Mouse (Mus musculus): ENCODE measurements around the gene Casq2.

Casq2 gene

GRCm38 (mm10) chr3:102135389-102136113 lies 49.3 kb downstream of the Casq2 start:
- DNase-seq (ENCODE audit: low read depth, low spot score): no peak

- peak; percentile 18 for DNase-seq (ENCODE audit: low read depth, low spot score)
Measured at GRCm38 (mm10) chr3:102137158-102137557, 50.9 kb downstream of the Casq2 start.

GRCm38 (mm10) chr3:102138899-102139298 lies 52.7 kb downstream of the Casq2 start:
- no peak for DNase-seq (ENCODE audit: low read depth, low spot score)

- no peak for DNase-seq (ENCODE audit: low read depth, low spot score)
Measured at GRCm38 (mm10) chr3:102140606-102141005, 54.4 kb downstream of the Casq2 start.

GRCm38 (mm10) chr3:102141451-102141850 lies 55.2 kb downstream of the Casq2 start:
- DNase-seq (ENCODE audit: low read depth, low spot score): peak; percentile 51

GRCm38 (mm10) chr3:102141893-102142292 lies 55.7 kb downstream of the Casq2 start:
- DNase-seq (ENCODE audit: low read depth, low spot score): peak; percentile 74

- DNase-seq (ENCODE audit: low read depth, low spot score): no peak
Measured at GRCm38 (mm10) chr3:102142947-102143346, 56.7 kb downstream of the Casq2 start.

GRCm38 (mm10) chr3:102143536-102143935 lies 57.3 kb downstream of the Casq2 start:
- DNase-seq (ENCODE audit: low read depth, low spot score): no peak

GRCm38 (mm10) chr3:102144401-102144800 lies 58.2 kb downstream of the Casq2 start:
- no peak for DNase-seq (ENCODE audit: low read depth, low spot score)

GRCm38 (mm10) chr3:102145645-102146386 lies 59.6 kb downstream of the Casq2 start:
- DNase-seq (ENCODE audit: low read depth, low spot score): no peak

GRCm38 (mm10) chr3:102146428-102146827 lies 60.2 kb downstream of the Casq2 start:
- DNase-seq (ENCODE audit: low read depth, low spot score): no peak

GRCm38 (mm10) chr3:102147189-102147588 lies 61.0 kb downstream of the Casq2 start:
- no peak for DNase-seq (ENCODE audit: low read depth, low spot score)

- DNase-seq (ENCODE audit: low read depth, low spot score): no peak
Measured at GRCm38 (mm10) chr3:102149941-102150340, 63.7 kb downstream of the Casq2 start.

GRCm38 (mm10) chr3:102151850-102152249 lies 65.6 kb downstream of the Casq2 start:
- DNase-seq (ENCODE audit: low read depth, low spot score): no peak

GRCm38 (mm10) chr3:102152471-102152870 lies 66.3 kb downstream of the Casq2 start:
- DNase-seq (ENCODE audit: low read depth, low spot score): no peak

GRCm38 (mm10) chr3:102152872-102153271 lies 66.7 kb downstream of the Casq2 start:
- no peak for DNase-seq (ENCODE audit: low read depth, low spot score)

- DNase-seq (ENCODE audit: low read depth, low spot score): no peak
Measured at GRCm38 (mm10) chr3:102154107-102154506, 67.9 kb downstream of the Casq2 start.

- DNase-seq (ENCODE audit: low read depth, low spot score): no peak
Measured at GRCm38 (mm10) chr3:102156737-102157136, 70.5 kb downstream of the Casq2 start.

GRCm38 (mm10) chr3:102157652-102158051 lies 71.4 kb downstream of the Casq2 start:
- no peak for DNase-seq (ENCODE audit: low read depth, low spot score)

- DNase-seq (ENCODE audit: low read depth, low spot score): no peak
Measured at GRCm38 (mm10) chr3:102158759-102159422, 72.7 kb downstream of the Casq2 start.

GRCm38 (mm10) chr3:102159423-102160325 lies 73.5 kb downstream of the Casq2 start:
- DNase-seq (ENCODE audit: low read depth, low spot score): peak; percentile 37
